Mouse (Mus musculus) mature B cell (primary cell): ENCODE measurements at regions not wholly inside any gene's neighbourhood (a gene's known extent, or its start where the extent isn't known, plus 50 kb on each side); places are given as distances from the start of the nearest gene placed in this dataset.

Experiments used
- in situ Hi-C: fragments of 300-500 bp; cut with MboI; formaldehyde crosslinking; loops from 2 replicates; pipeline ENCODE4 v1.14.3; 2019

DNA sequence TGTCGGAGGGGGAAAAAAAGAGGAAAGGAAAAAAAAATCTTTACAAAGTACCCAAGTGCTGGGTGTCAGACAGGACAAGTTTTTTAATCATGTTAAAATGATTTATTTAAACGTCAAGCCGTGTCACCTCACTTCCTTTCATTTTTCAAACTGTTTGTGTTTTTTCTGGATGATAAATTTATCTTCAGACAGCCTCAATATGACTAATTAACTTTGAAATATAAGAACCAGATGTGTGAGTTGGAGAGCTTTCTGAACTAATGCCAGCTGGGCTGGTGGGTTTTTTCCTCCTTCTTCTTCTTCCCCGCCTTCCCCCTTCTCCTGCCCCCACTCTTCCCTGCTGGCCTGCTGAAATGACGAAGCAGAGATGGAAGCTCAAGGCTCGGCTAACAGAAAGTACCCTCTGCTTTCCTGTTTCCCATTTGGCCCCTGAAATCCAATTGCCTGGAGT, 171.7 kb upstream of the Zfp703 start:
- in situ Hi-C loops, result no loop called here

DNA sequence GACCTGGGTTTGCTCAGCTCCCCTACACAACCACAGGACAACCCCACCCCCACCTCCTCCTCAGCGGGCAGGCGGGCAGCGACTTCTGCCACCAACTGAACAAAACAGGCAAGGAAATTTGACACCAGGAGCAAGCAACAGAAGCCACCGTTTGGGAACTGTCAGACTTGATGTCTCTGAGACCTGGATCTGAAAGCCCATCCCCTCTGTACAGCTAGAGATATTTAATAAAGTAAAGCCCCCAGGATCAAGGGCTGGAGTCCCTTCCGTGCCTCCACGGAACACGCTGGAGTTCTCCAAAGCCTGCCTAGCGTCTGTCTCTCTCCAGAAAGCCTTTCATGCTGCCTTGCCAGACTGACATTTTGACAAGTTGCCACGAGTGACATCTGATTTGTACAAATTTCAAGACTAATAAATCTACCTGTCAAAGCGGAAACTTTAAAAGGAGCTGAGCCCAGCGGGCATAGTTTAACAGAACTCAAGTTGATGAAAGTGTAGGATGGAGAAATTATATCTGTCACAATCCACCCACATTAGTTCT, 168.9 kb upstream of the Zfp703 start:
- in situ Hi-C loops, result no loop called here

DNA sequence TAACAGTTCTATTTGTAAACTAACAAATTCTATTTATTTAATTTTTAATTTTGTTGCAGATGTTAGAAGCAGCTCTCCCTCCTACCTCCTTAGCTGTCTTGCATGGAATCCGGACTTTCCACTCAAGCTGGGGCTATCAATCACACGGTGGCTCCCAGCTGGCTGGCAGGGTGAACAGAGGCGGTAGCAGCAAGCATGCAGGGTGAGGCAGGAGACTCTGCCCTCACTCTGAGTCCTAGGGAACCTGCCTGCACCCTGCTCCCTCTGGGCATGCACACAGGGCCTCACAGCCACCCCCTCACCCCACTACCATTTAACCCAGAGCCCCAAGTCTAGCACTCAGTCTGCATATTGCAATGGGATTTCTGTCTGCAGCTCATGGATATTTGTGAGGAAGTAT, 168.4 kb upstream of the Zfp703 start:
- in situ Hi-C loops, result no loop called here

DNA sequence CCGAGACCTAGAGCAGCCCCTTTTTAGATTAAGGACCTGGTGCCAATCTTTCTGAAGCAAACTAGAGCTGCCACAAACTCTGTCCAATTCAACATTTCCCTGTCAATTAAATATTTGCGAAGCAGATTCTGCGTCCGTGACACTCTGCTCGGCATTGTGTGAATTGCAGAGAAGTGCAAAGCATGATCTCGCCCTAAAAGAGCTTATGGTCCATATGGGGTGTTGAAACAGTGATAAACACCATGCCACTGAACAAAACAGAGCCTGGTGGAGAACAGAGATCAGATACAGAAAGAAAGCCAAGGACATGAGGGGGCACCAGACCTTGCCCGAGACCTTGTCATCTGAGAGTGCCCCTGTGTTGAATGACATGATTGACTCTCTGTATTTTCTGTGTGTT, 167.2 kb upstream of the Zfp703 start:
- in situ Hi-C loops, result no loop called here

DNA sequence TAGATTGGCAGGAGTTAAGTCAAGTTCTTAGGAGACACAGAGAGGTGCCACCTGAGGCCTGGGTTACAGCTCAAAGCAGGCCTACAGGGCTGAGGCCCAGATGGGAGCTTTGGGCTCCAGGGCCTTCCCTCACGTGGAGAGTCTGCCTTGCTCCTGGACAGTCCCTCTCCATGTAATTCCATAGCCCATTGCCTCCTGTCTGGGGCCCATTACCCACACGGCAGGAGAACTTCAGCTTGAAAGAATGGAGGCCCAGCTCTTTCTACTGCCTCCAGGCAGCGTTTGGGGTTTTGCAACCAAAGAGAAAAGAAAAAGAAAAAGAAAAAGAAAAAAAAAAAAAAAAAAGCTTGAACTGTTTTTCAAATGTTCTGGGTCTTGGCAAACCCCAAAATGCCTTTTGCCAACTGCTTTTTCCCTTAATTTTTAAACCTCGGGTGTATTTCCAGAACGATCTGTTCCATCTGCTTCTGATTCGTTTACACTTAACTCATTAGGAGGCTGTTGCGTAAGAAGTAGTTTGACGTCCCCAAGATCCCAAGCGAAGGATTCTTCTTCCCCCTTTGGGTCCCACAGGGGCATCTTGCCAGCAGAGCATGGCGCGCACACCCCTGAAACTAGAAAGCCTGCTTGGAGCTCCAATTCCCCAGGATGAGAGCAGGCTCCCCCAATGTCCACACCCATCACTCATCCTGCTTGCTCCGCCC, 165.4 kb upstream of the Zfp703 start:
- in situ Hi-C loops, result no loop called here

DNA sequence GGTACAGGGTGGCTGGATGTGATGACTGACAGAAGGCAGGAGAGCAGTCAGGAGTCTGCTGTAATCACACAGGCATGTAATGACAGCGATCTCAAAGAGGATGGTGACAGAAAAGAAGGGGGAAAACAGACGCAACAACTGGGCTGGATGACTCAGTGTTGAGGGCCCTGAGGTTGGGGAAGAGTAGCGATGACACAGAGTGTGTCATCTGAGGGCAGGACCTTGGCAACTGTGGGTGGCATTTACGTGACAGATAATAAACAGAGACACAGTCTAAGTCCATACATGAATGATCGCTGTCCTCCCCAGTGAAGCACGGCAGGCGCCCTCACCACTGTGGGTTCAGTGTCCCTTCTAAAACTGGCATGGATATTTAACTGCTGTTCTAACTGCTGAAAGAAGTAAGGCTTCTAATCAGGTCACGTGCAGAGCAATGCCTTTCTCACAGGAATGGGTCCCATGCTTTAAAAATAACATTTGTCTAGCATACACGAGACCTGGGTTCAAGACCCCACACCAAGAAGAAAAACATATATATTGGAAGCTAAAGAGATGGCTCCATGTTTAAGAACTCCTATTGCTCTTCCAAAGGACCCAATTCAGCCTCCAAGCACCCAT, 163.8 kb upstream of the Zfp703 start:
- in situ Hi-C loops, result no loop called here

DNA sequence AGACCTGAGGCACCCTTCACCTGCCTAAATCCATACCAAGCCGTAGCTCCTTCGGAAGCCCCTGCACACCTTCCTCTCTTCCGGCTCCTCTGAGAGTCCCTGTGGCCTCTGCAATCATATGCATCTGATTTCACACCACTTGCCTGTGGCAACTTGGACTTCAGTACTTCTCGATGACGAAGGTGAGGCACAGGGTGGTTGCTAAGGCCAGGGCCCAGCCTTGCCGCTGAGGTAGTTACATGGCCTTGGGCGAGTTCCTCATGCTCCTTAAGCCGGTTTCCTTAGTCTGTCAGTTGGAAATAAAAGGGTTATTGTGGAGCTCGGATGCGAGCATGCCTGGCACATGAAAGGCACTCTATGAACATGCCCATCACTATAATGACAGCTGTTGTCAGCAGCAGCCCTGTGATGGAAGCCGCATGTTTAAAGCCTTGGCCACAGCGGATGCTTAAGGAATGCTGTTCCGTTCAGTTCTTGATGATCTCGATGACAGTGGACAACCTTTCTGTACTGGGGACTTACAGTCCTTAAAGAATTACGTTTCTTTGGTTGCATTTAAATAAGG, 162.0 kb upstream of the Zfp703 start:
- in situ Hi-C loops, result no loop called here

DNA sequence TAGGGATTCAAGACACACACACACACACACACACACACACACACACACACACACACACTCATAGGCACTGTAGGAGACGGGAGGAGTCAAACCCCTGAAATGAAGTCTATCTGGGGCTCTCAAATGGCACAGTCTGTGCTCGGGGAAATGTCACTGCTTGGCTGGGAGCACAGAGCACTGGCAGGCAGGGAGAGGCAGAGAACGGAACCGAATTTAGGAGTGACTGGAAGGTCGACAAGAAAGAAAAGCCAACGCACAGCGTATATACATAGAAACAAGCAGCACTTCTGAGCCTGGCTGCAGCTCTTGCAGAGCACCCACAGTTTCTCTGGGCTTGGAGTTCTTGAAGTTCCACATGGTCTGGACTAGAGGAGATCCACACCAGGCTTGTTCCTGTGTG, 160.1 kb upstream of the Zfp703 start:
- in situ Hi-C loops, result no loop called here

DNA sequence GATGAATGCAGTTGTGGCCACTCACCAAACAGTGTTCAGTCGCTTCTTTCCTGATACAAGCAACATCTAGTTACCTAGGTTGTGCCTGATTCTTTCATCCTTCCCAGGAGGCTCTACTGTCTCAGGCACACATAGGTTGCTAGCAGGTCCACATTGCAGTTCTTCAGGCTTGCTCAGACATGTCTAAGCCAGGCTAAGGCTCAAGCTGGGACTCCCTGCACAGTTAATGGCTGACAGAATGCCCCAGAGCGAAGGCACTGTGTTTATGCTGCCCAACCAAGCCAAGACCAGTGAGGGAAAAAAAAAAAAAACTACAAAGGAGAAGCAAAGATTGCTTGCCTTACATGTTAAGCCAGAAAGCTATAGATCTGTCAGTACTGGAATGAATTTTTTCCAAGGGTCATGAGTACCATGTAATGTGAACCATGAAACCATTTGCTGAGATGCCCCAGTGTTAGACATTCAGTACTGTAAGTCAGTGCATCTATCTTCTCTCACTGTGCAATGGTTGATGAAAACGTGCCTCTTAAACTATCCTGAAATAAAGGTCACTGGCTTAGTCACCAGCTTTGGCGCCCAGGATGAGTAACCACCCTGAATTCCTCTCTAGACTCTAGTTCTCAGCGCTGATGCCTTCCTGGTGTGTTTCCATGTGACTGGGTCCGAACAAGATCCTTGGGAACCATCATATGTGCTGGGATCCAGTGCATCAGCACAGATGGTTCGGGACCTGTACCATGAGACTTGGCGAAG, 152.8 kb upstream of the Zfp703 start:
- in situ Hi-C loops, result no loop called here

DNA sequence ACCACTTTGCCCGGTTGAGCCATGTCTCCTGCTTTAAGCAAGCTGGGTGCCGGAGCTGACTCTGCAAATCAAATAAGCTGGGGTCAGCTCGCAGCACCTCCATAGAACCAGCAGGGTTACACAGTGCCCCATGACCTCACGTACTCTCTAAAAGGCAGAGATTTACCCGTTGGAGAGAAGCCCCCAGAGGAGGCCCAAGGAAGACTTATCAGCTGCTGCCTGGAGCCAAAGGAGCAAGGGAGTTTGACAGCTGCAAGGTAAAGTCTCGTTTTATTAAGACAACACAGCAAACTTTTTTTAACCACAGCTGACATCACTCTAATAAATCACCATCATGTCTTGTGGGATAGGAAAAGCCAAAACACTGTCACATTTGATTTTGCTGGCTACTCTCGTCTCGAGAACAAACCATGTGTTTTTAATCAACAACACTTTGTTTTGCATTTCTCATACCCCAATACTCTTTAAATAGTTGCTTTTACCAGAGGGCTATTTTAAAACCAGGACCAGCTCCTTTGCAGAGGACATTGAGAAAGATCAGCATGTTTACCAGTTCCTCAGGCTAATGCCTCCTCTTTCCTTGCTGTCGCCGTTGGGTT, 148.7 kb upstream of the Zfp703 start:
- in situ Hi-C loops, result no loop called here

DNA sequence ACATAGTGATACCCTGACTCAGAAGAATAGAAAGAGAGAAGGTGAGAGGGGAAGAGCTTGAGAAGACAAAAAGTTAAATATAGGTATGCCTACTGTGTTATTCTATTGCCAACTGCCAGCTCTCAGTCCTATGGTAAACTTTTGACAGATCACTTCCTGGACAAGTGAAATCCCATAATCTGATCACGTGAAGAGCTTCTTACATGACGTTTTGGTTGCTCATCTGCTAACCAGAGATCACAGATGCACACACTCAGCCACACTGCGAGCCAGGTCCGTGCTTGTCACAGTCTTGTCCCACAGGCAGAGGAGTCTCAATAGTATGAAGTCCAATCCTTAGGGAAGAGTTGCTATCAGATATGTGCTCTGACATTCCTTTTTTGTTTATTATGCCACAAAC, 147.8 kb upstream of the Zfp703 start:
- in situ Hi-C loops, result no loop called here

DNA sequence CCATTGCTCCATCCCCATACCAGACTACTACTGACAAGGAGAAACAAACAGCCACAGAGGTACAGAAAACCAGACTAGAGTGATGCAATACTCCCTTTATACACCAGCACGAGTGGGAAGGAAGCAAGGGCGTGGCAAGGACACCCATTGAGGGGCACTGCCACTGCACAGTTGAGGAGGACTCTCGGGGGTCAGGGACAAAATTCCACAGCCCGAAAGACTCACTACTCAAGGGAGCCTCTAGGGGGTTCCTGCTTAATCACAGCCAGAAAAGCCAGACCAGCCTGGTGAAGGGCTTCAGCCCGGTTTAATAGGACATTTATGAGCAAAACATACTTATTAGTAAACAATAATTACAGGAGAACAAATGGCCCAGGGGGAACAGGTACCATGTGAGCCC, 146.0 kb upstream of the Zfp703 start:
- in situ Hi-C loops, result no loop called here

DNA sequence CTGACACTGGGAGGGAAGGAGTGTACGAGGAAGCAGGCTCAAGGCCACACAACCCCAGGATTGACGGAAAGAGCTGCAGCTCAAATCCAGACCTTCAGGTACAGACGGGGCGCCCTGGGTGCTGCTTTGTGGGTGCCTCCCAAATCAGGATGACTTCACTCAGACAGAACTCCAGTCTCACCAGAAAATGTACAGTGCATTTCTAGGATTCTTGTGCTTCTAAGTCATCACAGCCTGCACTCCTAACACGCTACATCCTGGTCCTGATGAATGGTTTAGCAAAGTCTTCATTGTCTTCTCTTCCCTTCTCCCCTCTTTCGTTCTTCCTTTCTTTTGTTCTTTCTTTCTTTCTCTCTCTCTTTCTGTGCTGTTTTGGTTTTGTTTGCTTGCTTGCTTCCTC, 145.3 kb upstream of the Zfp703 start:
- in situ Hi-C loops, result no loop called here

DNA sequence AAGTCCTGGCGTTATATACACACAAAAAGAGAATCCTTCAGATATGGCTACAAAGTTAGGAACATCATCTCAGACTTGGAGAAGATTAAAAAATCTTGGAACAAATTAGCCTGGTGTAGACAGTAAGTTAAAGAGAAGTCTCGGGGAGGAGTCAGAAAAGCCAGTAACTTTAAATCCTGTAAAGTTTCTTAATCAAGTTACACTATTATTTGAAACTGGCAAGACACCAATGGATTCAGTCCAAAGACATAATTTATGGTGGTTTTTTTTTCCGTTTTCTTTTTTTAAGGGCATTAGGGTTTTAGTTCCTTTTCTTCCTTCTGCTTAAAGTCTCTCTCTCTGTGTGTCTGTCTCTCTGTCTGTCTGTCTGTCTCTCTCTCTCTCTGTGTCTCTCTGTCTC, 144.6 kb upstream of the Zfp703 start:
- in situ Hi-C loops, result no loop called here

DNA sequence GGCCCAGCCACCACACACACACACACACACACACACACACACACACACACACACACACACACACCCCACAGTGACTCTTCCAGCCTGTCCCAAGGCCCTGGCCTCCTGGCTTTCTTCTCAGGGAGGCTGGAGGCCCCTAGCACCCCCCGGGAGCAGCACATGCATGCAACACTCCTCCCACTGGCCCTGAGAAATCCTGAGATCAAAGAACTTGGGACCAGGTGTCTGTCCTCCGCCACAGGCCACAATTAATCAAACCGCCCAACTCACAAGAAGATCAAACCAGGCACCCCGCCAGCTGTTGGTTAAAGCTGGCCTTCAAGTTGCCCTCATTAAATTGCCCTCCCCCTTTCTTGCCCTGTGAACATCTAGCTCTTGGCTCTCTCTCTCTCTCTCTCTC, 143.8 kb upstream of the Zfp703 start:
- in situ Hi-C loops, result no loop called here

DNA sequence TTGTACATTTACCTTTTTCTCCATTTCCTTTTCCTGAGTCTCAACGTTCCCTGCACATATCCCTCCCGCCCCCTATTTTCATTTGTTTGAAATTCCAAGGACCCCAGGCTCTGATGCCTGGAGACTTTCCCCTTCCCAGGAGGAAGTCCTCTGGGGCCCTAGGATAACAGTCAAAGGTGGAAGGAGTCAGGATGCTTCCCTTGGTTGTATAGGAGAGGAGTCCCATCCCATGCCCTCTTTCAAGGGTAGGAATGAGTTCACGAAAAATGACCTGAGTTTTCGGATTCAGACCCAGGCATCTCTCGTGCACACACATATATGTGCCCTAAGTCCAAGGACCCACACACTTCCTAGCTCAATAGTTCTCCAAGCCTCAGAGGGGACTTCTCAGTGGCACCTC, 143.3 kb upstream of the Zfp703 start:
- in situ Hi-C loops, result no loop called here

DNA sequence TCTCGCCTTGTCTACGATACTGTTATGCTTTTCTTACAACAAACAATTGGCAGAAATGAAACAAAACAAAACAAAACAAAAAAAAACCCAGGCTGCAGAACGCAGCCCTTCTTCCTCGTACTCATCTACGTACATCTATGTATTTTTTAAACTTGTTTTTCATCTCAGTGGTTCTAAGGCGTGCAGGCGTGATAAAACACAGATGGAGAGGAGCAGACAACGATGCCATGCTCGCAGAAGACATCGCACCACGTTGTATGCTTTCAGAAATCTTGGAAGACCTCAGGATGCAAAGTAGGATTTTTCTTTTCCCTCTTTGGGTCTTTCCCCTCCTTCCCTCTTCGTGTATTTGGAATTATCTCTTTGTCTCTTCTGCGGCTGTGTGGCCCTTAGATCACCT, 142.5 kb upstream of the Zfp703 start:
- in situ Hi-C loops, result no loop called here

DNA sequence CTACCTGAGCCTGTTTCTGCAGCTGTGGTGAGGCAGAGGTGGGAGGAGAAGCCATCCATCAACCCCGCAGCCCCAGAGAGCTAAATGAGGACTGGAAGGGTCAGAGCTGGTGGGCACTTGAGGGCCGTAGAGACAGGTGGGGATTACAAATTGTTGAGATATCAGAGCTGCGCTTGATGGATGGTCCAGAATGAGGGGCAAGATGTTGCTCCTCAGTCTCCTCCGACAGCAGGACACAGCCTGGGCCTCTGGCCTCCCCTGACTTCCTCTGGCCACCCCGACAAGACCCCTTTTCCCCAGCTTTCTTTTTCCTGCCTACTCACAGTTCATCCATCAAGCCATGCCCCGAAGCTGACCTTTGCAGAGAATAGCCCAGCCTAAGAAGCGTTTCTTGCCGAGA, 142.0 kb upstream of the Zfp703 start:
- in situ Hi-C loops, result no loop called here

DNA sequence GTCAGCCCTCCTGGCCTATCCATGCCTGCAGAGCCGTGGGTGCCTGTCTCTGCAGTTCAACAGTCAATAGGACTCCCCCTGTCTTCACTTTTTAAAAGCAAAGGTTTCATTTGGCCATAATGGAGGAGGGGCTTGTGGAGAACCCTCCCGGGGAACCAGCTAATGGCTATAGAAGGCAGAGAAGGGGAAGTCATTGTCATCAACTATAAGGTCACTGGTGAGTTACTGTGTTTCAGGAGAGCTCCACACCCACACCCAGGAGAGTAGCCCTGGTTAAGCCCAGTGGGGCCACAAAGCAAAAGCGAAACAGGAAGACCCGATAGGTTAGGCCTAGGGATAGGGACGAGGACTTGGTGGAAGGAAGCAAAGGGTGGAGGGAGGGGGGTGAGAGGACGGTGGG, 141.5 kb upstream of the Zfp703 start:
- in situ Hi-C loops, result no loop called here

DNA sequence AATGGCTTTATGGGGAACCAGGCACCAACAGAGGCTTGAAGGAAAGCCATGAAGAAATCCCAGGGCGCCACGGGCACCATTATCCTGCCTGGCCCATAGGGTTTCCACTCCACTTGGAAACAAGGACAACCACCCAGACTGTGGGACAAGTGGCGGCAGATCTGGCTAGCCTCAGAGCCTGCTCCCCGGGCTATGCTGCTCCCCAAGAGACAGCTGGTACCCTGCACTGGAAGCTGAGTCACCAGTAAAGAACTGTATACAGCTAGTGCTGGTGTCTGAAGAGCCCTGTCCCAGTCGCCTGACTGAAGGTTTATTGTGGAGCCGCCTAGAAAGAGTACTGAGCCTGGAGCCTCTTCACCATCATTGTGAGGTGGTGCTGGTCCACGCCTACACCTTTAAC, 140.6 kb upstream of the Zfp703 start:
- in situ Hi-C loops, result no loop called here

DNA sequence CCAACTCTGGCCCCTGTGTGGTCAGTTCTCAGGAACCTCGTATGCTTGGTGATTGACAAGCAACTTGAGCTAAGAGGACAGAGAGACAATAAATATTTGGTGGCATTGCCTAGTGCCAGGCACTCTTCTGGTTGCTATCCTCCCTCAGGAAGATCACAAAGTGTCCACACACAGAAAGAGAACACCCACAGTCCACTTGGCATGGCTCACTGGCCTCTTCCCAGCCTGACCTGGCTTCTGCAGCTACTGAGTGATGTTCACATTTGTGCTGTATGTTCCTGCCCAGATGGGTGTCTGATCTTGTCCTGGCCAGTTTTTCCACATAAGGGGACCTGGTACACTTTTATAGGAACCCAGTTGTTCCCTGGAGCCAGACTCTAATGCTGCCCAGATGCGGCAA, 136.8 kb upstream of the Zfp703 start:
- in situ Hi-C loops, result no loop called here
